Comparison of ENCODE assay signal across 1 mouse cellular context in the genomic region with DNA sequence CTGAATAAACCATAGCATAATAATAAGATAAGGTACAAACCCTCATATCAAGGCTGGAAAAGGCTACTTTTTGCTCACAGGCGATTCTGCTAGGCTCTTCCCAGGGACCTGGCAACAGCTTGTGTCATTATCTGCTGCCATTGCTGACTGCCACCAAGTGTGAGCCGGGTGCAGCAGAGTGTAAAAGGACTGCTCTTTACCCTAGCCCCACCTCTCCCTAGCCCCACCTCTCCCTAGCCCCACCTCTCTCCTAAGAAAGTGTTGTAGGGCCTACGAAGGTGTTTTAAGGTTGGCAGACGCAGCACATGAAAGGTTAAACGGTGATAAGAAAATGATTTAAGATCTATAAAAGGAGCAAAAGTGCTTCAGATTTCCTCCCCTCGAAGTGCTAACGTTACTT.
TF ChIP-seq lines count a peak whose summit lies in the region.

No protein-coding gene starts in this region.

TF ChIP-seq in CH12.LX, 34 proteins besides CTCF, POLR2A, EP300 and RAD21:
- TF ChIP-seq MXI1 (IDR thresholded peaks at IDR 0.05; ENCODE audit: low read depth, low read length) (no peak), USF1 (IDR thresholded peaks at IDR 0.05; ENCODE audit: low read depth, low read length) (no peak), E2F4 (IDR thresholded peaks at IDR 0.05; ENCODE audit: insufficient replicate concordance, low read depth, low read length) (no peak), JUND (conservative IDR thresholded peaks at IDR 0.05; ENCODE audit: low read depth, low read length) (no peak), MYC (IDR thresholded peaks at IDR 0.05; ENCODE audit: low read depth, low read length) (no peak)
